Comparison of ENCODE assay signal across 8 mouse cellular contexts in genomic region chr2:28446515-28447314, GRCm38 (mm10). TPM values are rescaled to one million over a fixed set of nuclear protein-coding genes. Genes with fewer than 3 reads are reported as not detected.
DNase-seq lines count a peak whose midpoint lies in the region; ATAC-seq and TF ChIP-seq lines count a peak whose summit lies in the region.

TSS of gene Ppp1r26 (plus strand) at chr2:28446800.

- WGBS in forebrain, embryonic 16.5 days, result under 1% methylated on average over 91 of the region's 118 CpGs
- 1% methylated on average over 77 of the region's 118 CpGs for whole genome bisulfite sequencing in intestine, embryonic 14.5 days
- WGBS in midbrain, embryonic 15.5 days, result under 1% methylated on average over 84 of the region's 118 CpGs

- no peaks in the 10 kb centered on the region for H3K27me3 ChIP-seq in forebrain, embryonic 16.5 days (replicated peaks; ENCODE audit: control insufficient read depth, insufficient read depth, low read length)
- H3K27me3 ChIP-seq in intestine, embryonic 14.5 days (replicated peaks; ENCODE audit: control insufficient read depth, insufficient read depth, low read length), result no peaks in the 10 kb centered on the region
- H3K27me3 ChIP-seq in midbrain, embryonic 15.5 days (replicated peaks), result no peaks in the 10 kb centered on the region

- intact Hi-C loops in gastrocnemius, adult 2 months (cut with DNase I), result no loop called here
- intact Hi-C loops in gastrocnemius, postnatal 36 days (cut with DNase I), result no loop called here
- intact Hi-C loops in left cerebral cortex, postnatal 4 days (cut with DNase I), result loop anchor here (10.0 kb wide), 1 partner anchor 902 kb away; no protein-coding TSS in a partner anchor

- H3K4me1 ChIP-seq in forebrain, embryonic 16.5 days (replicated peaks; ENCODE audit: control insufficient read depth, insufficient read depth, low read length), result peaks cover 16% of the 10 kb centered on the region
- peaks cover 18% of the 10 kb centered on the region; the same call in 1 of the 2 replicates for H3K4me1 ChIP-seq in intestine, embryonic 14.5 days (replicated peaks; ENCODE audit: control insufficient read depth, insufficient read depth, low read length)
- H3K4me1 ChIP-seq in midbrain, embryonic 15.5 days, result peaks cover 19% of the 10 kb centered on the region

- no peak for TF ChIP-seq CTCF in gastrocnemius, adult 2 months (IDR thresholded peaks at IDR 0.05)

- peak within 1 kb of the TSS; percentile 88 for H3K9ac ChIP-seq in forebrain, embryonic 16.5 days (replicated peaks; ENCODE audit: low read depth, low read length)
- H3K9ac ChIP-seq in intestine, embryonic 14.5 days (ENCODE audit: low read length), result peak within 1 kb of the TSS; percentile 73
- peak within 1 kb of the TSS; percentile 89 for H3K9ac ChIP-seq in midbrain, embryonic 15.5 days

- ATAC-seq in forebrain, embryonic 16.5 days, result peak; percentile 77
- peak; percentile 67 for ATAC-seq in intestine, embryonic 14.5 days (replicated peaks; ENCODE audit: low FRiP score, low TSS enrichment, low read depth)
- ATAC-seq in midbrain, embryonic 15.5 days (replicated peaks), result peak; percentile 71

- H3K27ac ChIP-seq in gastrocnemius, adult 2 months, result peak within 1 kb of the TSS; percentile 74
- peak within 1 kb of the TSS; percentile 73 for H3K27ac ChIP-seq in forebrain, embryonic 16.5 days (ENCODE audit: low read length)
- peak within 1 kb of the TSS; percentile 43 for H3K27ac ChIP-seq in intestine, embryonic 14.5 days (ENCODE audit: low read depth)
- H3K27ac ChIP-seq in midbrain, embryonic 15.5 days, result peak within 1 kb of the TSS; percentile 83

- peak within 1 kb of the TSS; percentile 93 for H3K4me2 ChIP-seq in forebrain, embryonic 16.5 days (ENCODE audit: low read length)
- H3K4me2 ChIP-seq in intestine, embryonic 14.5 days (ENCODE audit: low read length), result peak within 1 kb of the TSS; percentile 96
- H3K4me2 ChIP-seq in midbrain, embryonic 15.5 days, result peak within 1 kb of the TSS; percentile 81

- peak within 1 kb of the TSS; percentile 88 for H3K4me3 ChIP-seq in gastrocnemius, adult 2 months
- H3K4me3 ChIP-seq in forebrain, embryonic 16.5 days (replicated peaks; ENCODE audit: low read length), result peak within 1 kb of the TSS; percentile 80
- peak within 1 kb of the TSS; percentile 65 for H3K4me3 ChIP-seq in intestine, embryonic 14.5 days (ENCODE audit: low read depth, low read length)
- peak within 1 kb of the TSS; percentile 76 for H3K4me3 ChIP-seq in midbrain, embryonic 15.5 days

- 0 out of 2 replicates have a peak, but pooled peaks cover 3% of the 10 kb centered on the region for H3K36me3 ChIP-seq in forebrain, embryonic 16.5 days (ENCODE audit: control insufficient read depth, insufficient read depth)
- peaks cover 1% of the 10 kb centered on the region; the same call in 1 of the 2 replicates for H3K36me3 ChIP-seq in intestine, embryonic 14.5 days (ENCODE audit: control insufficient read depth, insufficient read depth, low read length)
- peaks cover 8% of the 10 kb centered on the region; the same call in 1 of the 2 replicates for H3K36me3 ChIP-seq in midbrain, embryonic 15.5 days (replicated peaks)

- DNase-seq in gastrocnemius, adult 2 months, result peak; percentile 70
- no peak for DNase-seq in gastrocnemius, postnatal 36 days
- DNase-seq in cerebellum, adult 11-12 months, result peak; percentile 61
- peak; percentile 74 for DNase-seq in intestine, embryonic 14.5 days (ENCODE audit: low spot score)
- peak; percentile 44 for DNase-seq in left cerebral cortex, postnatal 4 days
- peak; percentile 53 for DNase-seq in testis, postnatal 14 days (ENCODE audit: low spot score)

- H3K9me3 ChIP-seq in forebrain, embryonic 16.5 days (ENCODE audit: control insufficient read depth, low read length), result no peaks in the 10 kb centered on the region
- no peaks in the 10 kb centered on the region for H3K9me3 ChIP-seq in intestine, embryonic 14.5 days (ENCODE audit: control insufficient read depth, low read length)
- H3K9me3 ChIP-seq in midbrain, embryonic 15.5 days, result no peaks in the 10 kb centered on the region

RNA-seq across cellular contexts. Expression of gene Ppp1r26, which starts in this region (rescaled TPM):
- total RNA-seq in gastrocnemius, adult 2 months (2021), result 1 to 10 TPM; 2.1 to 3.2 TPM
- 1 to 10 TPM; 1.6 to 2.0 TPM for total RNA-seq in gastrocnemius, postnatal 36 days (2021)
- polyA plus RNA-seq in forebrain, embryonic 16.5 days (2015; fragmentation: Nextera tagmentation; extraction: Ambion mirVana), result 8.9 and 11.5 TPM in 2 replicates
- 4.5 and 5.2 TPM in 2 replicates for polyA plus RNA-seq in intestine, embryonic 14.5 days (2014; fragmentation: Nextera tagmentation; extraction: Ambion mirVana)
- total RNA-seq in left cerebral cortex, postnatal 4 days (2021), result 10 to 100 TPM; 35.8 to 36.2 TPM
- polyA plus RNA-seq in midbrain, embryonic 15.5 days (2015; fragmentation: Nextera tagmentation; extraction: Ambion mirVana), result 20.2 and 20.3 TPM in 2 replicates

Comparison
In these comparisons a context has a peak if more than half of its experiments do, and no peak if none do; other contexts are left out.
1. RNA of gene Ppp1r26 (total RNA-seq): 35.8 to 36.2 TPM in left cerebral cortex, postnatal 4 days; 2.1 to 3.2 TPM in gastrocnemius, adult 2 months and 1.6 to 2.0 TPM in gastrocnemius, postnatal 36 days; every median in the first group is over 4 times any median in the second.
2. DNase-seq: peak in gastrocnemius, adult 2 months (single experiment), cerebellum, adult 11-12 months (single experiment), intestine, embryonic 14.5 days (single experiment), left cerebral cortex, postnatal 4 days (single experiment) and testis, postnatal 14 days (single experiment); none in gastrocnemius, postnatal 36 days (0 of 2).
3. Peak in every context shown above with its lines, with median percentiles within 50 percentile points of each other: H3K27ac ChIP-seq, H3K4me3 ChIP-seq, ATAC-seq, H3K4me2 ChIP-seq and H3K9ac ChIP-seq.